Mouse (Mus musculus) C2C12 (cell line): Measurements from ENCODE around the gene Sorbs1.

Source experiments
- CEBPB ChIP-seq: IDR thresholded peaks from one replicate; pipeline ENCODE4 v1.6.1; 2011; ENCODE audit warnings: low read depth, mild to moderate bottlenecking, control low read depth, moderate library complexity
- CTCF ChIP-seq: IDR thresholded peaks from one replicate; pipeline ENCODE4 v1.5.1; 2011; ENCODE audit not compliant: control insufficient read depth, insufficient read depth, insufficient read length
- USF1 ChIP-seq: IDR thresholded peaks from one replicate; pipeline ENCODE4 v1.6.1; 2011; ENCODE audit warnings: low read depth, mild to moderate bottlenecking, control low read depth, moderate library complexity

GRCm38 (mm10) chr19:40333081-40333480, 180.5 kb downstream of the Sorbs1 start:
- TF ChIP-seq CTCF (no peak), CEBPB (no peak), USF1 (no peak)
